ENCODE assay signal across 9 mouse cellular contexts in genomic region chr17:29053841-29054240, GRCm38 (mm10). TPM values are rescaled to one million over a fixed set of nuclear protein-coding genes. Genes with fewer than 3 reads are reported as not detected.
DNase-seq lines count a peak whose midpoint lies in the region; ATAC-seq and TF ChIP-seq lines count a peak whose summit lies in the region.
"Had no signal": no experiment of that assay in that cellular context is flagged by ENCODE, and none has a peak within 500 bp of the region (broad histone marks: within the 10 kb centered on the region; RNA-seq: fewer than 3 reads in every experiment).

No protein-coding gene starts in this region.

- WGBS in heart, postnatal 0 days = 45% methylated on average over 7 of the region's 7 CpGs

- H3K9me3 ChIP-seq in heart, postnatal 0 days (replicated peaks; ENCODE audit: control insufficient read depth, low read length) = no peaks in the 10 kb centered on the region
- H3K9me3 ChIP-seq: neural tube, embryonic 12.5 days had no signal

- TF ChIP-seq CTCF in heart, postnatal 0 days (IDR thresholded peaks at IDR 0.05; ENCODE audit: low read depth) = no peak

- no peak overlapping the region for H3K9ac ChIP-seq in heart, postnatal 0 days (replicated peaks; ENCODE audit: low read depth, low read length)
- H3K9ac ChIP-seq: neural tube, embryonic 12.5 days had no signal

- peaks cover 20% of the 10 kb centered on the region for H3K4me1 ChIP-seq in heart, postnatal 0 days (ENCODE audit: control insufficient read depth, insufficient read depth)

- no peak overlapping the region for H3K4me2 ChIP-seq in heart, postnatal 0 days (ENCODE audit: low read depth, low read length)
- H3K4me2 ChIP-seq: neural tube, embryonic 12.5 days had no signal

- no peaks in the 10 kb centered on the region for H3K27me3 ChIP-seq in heart, postnatal 0 days (ENCODE audit: control insufficient read depth, insufficient read depth, low read length)
- H3K27me3 ChIP-seq: neural tube, embryonic 12.5 days had no signal

- H3K4me3 ChIP-seq in heart, postnatal 0 days (ENCODE audit: low read depth, low read length) = no peak overlapping the region
- H3K4me3 ChIP-seq: neural tube, embryonic 12.5 days had no signal

- peak; percentile 61 for DNase-seq in urinary bladder, postnatal 14 days (ENCODE audit: low spot score)
- no peak for DNase-seq in urinary bladder, postnatal 10 days (ENCODE audit: low spot score)
- peak; percentile 47 for DNase-seq in heart, postnatal 0 days (ENCODE audit: low spot score)
- peak; percentile 84 to 86 for DNase-seq in lung, adult 18-20 months
- DNase-seq in thymus, postnatal 36 days = no peak
- DNase-seq in embryo, embryonic 9.5 days (ENCODE audit: extremely low spot score) = no peak
- no peak for DNase-seq in layer of hippocampus, postnatal 14 days (ENCODE audit: low spot score in 2 of 2)
- DNase-seq in cerebellum, postnatal 4 days (ENCODE audit: low spot score in 2 of 2) = no peak

- no peaks in the 10 kb centered on the region for H3K36me3 ChIP-seq in heart, postnatal 0 days (replicated peaks; ENCODE audit: control insufficient read depth, insufficient read depth, low read length)
- H3K36me3 ChIP-seq: neural tube, embryonic 12.5 days had no signal

- no peak for TF ChIP-seq EP300 in heart, postnatal 0 days (IDR thresholded peaks at IDR 0.05; ENCODE audit: low read depth)

- peak overlapping the region; percentile 39; the same call in 1 of the 2 replicates for H3K27ac ChIP-seq in heart, postnatal 0 days (ENCODE audit: low read depth)
- H3K27ac ChIP-seq: neural tube, embryonic 12.5 days had no signal

- ATAC-seq in heart, postnatal 0 days (ENCODE audit: insufficient read depth, low read depth) = peak; percentile 31; the same call in 1 of the 2 replicates

RNA-seq across cellular contexts. Expression of gene Srsf3, which starts 21.4 kb away (rescaled TPM):
- total RNA-seq in heart, postnatal 0 days (2014; rRNA removed; ENCODE audit: low replicate concordance) = 110 and 151 TPM in 2 replicates
- polyA plus RNA-seq in heart, postnatal 0 days (2015; fragmentation: Nextera tagmentation; extraction: Ambion mirVana) = 202 and 238 TPM in 2 replicates
- 100 to 1,000 TPM; 127 to 160 TPM for total RNA-seq in layer of hippocampus, postnatal 14 days (2021)

RNA-seq across cellular contexts. Expression of gene Cdkn1a, which starts 36.9 kb away (rescaled TPM):
- 16.7 and 42.8 TPM in 2 replicates for total RNA-seq in heart, postnatal 0 days (2014; rRNA removed; ENCODE audit: low replicate concordance)
- polyA plus RNA-seq in heart, postnatal 0 days (2015; fragmentation: Nextera tagmentation; extraction: Ambion mirVana) = 48.2 and 48.9 TPM in 2 replicates
- total RNA-seq in layer of hippocampus, postnatal 14 days (2021) = 10 to 100 TPM; 24.9 to 26.0 TPM

RNA-seq across cellular contexts. Expression of gene Stk38, which starts 46.0 kb away (rescaled TPM):
- total RNA-seq in heart, postnatal 0 days (2014; rRNA removed; ENCODE audit: low replicate concordance) = 49.8 and 50.1 TPM in 2 replicates
- polyA plus RNA-seq in heart, postnatal 0 days (2015; fragmentation: Nextera tagmentation; extraction: Ambion mirVana) = 53.7 and 57.3 TPM in 2 replicates
- 10 to 100 TPM; 57.0 to 61.1 TPM for total RNA-seq in layer of hippocampus, postnatal 14 days (2021)

Comparison
In these comparisons a context has a peak if more than half of its experiments do, and no peak if none do; other contexts are left out.
1. DNase-seq: peak in urinary bladder, postnatal 14 days (single experiment), heart, postnatal 0 days (single experiment) and lung, adult 18-20 months (2 of 2); none in urinary bladder, postnatal 10 days (single experiment), thymus, postnatal 36 days (0 of 2), embryo, embryonic 9.5 days (single experiment), layer of hippocampus, postnatal 14 days (0 of 2) and cerebellum, postnatal 4 days (0 of 2).